Mouse (Mus musculus): Measurements from ENCODE around the gene Sdk1. TPM values are rescaled to one million over a fixed set of nuclear protein-coding genes. Genes with fewer than 3 reads are reported as not detected.

Gene Sdk1
- polyA plus RNA-seq, 1 experiment, result 1.6 TPM

- Histone ChIP-seq H3K27ac (ENCODE audit: insufficient read depth, low read length) (no peak overlapping the region), H3K9ac (ENCODE audit: low read depth, poor library complexity, severe bottlenecking) (no peak overlapping the region), H3K9me3 (replicated peaks; ENCODE audit: control insufficient read depth, insufficient read depth, low read length, poor library complexity, severe bottlenecking) (no peaks in the 10 kb centered on the region), H3K4me3 (ENCODE audit: low read depth, low read length) (no peak overlapping the region), H3K27me3 (ENCODE audit: control insufficient read depth, insufficient read depth, low read length, poor library complexity, severe bottlenecking) (no peaks in the 10 kb centered on the region), H3K4me1 (ENCODE audit: control insufficient read depth, insufficient read depth, low read length) (no peaks in the 10 kb centered on the region), H3K36me3 (ENCODE audit: control insufficient read depth, insufficient read depth, low read length, poor library complexity, severe bottlenecking) (no peaks in the 10 kb centered on the region)
- TF ChIP-seq EP300 (IDR thresholded peaks at IDR 0.05; ENCODE audit: insufficient read depth, low read depth, low read length) (no peak), POLR2A (IDR thresholded peaks at IDR 0.05; ENCODE audit: insufficient read depth, low read length) (no peak)
Measured at GRCm38 (mm10) chr5:142173636-142174035, 932.3 kb downstream of the Sdk1 start.

- TF ChIP-seq POLR2A (IDR thresholded peaks at IDR 0.05; ENCODE audit: insufficient read depth, low read length), result no peak
- TF ChIP-seq EP300 (IDR thresholded peaks at IDR 0.05; ENCODE audit: insufficient read depth, low read depth, low read length), result no peak
- TF ChIP-seq CTCF (IDR thresholded peaks at IDR 0.05; ENCODE audit: low read depth, low read length), result no peak
- Histone ChIP-seq H3K9ac (ENCODE audit: low read depth, poor library complexity, severe bottlenecking) (no peak overlapping the region), H3K27me3 (ENCODE audit: control insufficient read depth, insufficient read depth, low read length, poor library complexity, severe bottlenecking) (no peaks in the 10 kb centered on the region), H3K4me1 (ENCODE audit: control insufficient read depth, insufficient read depth, low read length) (no peaks in the 10 kb centered on the region), H3K27ac (ENCODE audit: insufficient read depth, low read length) (no peak overlapping the region), H3K36me3 (ENCODE audit: control insufficient read depth, insufficient read depth, low read length, poor library complexity, severe bottlenecking) (no peaks in the 10 kb centered on the region), H3K4me3 (ENCODE audit: low read depth, low read length) (no peak overlapping the region), H3K9me3 (replicated peaks; ENCODE audit: control insufficient read depth, insufficient read depth, low read length, poor library complexity, severe bottlenecking) (no peaks in the 10 kb centered on the region)
Measured at GRCm38 (mm10) chr5:142178164-142178563, 936.9 kb downstream of the Sdk1 start.

GRCm38 (mm10) chr5:142179304-142179703, 938.0 kb downstream of the Sdk1 start:
- no peak overlapping the region for H3K9ac ChIP-seq (ENCODE audit: low read depth, poor library complexity, severe bottlenecking)
- H3K36me3 ChIP-seq (ENCODE audit: control insufficient read depth, insufficient read depth, low read length, poor library complexity, severe bottlenecking), result no peaks in the 10 kb centered on the region
- H3K4me3 ChIP-seq (ENCODE audit: low read depth, low read length), result no peak overlapping the region
- no peaks in the 10 kb centered on the region for H3K4me1 ChIP-seq (ENCODE audit: control insufficient read depth, insufficient read depth, low read length)
- no peak overlapping the region for H3K27ac ChIP-seq (ENCODE audit: insufficient read depth, low read length)
- no peaks in the 10 kb centered on the region for H3K9me3 ChIP-seq (replicated peaks; ENCODE audit: control insufficient read depth, insufficient read depth, low read length, poor library complexity, severe bottlenecking)
- TF ChIP-seq POLR2A (IDR thresholded peaks at IDR 0.05; ENCODE audit: insufficient read depth, low read length) (no peak), CTCF (IDR thresholded peaks at IDR 0.05; ENCODE audit: low read depth, low read length) (no peak), EP300 (IDR thresholded peaks at IDR 0.05; ENCODE audit: insufficient read depth, low read depth, low read length) (no peak)
- no peaks in the 10 kb centered on the region for H3K27me3 ChIP-seq (ENCODE audit: control insufficient read depth, insufficient read depth, low read length, poor library complexity, severe bottlenecking)

- H3K27me3 ChIP-seq (ENCODE audit: control insufficient read depth, insufficient read depth, low read length, poor library complexity, severe bottlenecking), result no peaks in the 10 kb centered on the region
- TF ChIP-seq POLR2A (IDR thresholded peaks at IDR 0.05; ENCODE audit: insufficient read depth, low read length), result no peak
- no peak for TF ChIP-seq EP300 (IDR thresholded peaks at IDR 0.05; ENCODE audit: insufficient read depth, low read depth, low read length)
- TF ChIP-seq CTCF (IDR thresholded peaks at IDR 0.05; ENCODE audit: low read depth, low read length), result no peak
- no peak overlapping the region for H3K27ac ChIP-seq (ENCODE audit: insufficient read depth, low read length)
- no peak overlapping the region for H3K9ac ChIP-seq (ENCODE audit: low read depth, poor library complexity, severe bottlenecking)
- H3K4me3 ChIP-seq (ENCODE audit: low read depth, low read length), result no peak overlapping the region
- H3K36me3 ChIP-seq (ENCODE audit: control insufficient read depth, insufficient read depth, low read length, poor library complexity, severe bottlenecking), result no peaks in the 10 kb centered on the region
- no peaks in the 10 kb centered on the region for H3K9me3 ChIP-seq (replicated peaks; ENCODE audit: control insufficient read depth, insufficient read depth, low read length, poor library complexity, severe bottlenecking)
- no peaks in the 10 kb centered on the region for H3K4me1 ChIP-seq (ENCODE audit: control insufficient read depth, insufficient read depth, low read length)
Measured at GRCm38 (mm10) chr5:142181862-142182261, 940.6 kb downstream of the Sdk1 start.

DNA sequence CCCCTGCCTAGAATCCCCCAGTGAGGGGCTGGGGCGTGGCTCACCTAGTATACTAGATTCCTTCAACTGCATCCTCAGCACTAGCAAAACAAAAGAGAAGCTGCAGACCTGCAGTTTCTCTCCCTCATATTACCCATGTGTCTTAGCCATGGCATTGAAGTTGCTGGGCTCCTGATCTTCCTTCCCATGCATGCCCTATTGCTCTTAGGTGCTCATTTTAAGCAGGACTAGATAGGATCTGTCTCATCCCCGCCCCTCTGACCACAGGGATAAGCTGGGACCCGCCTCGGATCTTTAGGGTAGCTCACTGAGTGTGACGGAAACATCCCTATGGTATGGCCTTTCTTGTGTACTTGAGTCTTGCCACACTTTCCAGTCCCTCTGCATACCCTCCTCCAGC, 947.5 kb downstream of the Sdk1 start:
- Histone ChIP-seq H3K36me3 (ENCODE audit: control insufficient read depth, insufficient read depth, low read length, poor library complexity, severe bottlenecking) (no peaks in the 10 kb centered on the region), H3K9me3 (replicated peaks; ENCODE audit: control insufficient read depth, insufficient read depth, low read length, poor library complexity, severe bottlenecking) (no peaks in the 10 kb centered on the region; the same call in 1 of the 2 replicates), H3K4me3 (ENCODE audit: low read depth, low read length) (no peak overlapping the region), H3K27me3 (ENCODE audit: control insufficient read depth, insufficient read depth, low read length, poor library complexity, severe bottlenecking) (no peaks in the 10 kb centered on the region), H3K4me1 (ENCODE audit: control insufficient read depth, insufficient read depth, low read length) (no peaks in the 10 kb centered on the region), H3K9ac (ENCODE audit: low read depth, poor library complexity, severe bottlenecking) (no peak overlapping the region), H3K27ac (ENCODE audit: insufficient read depth, low read length) (no peak overlapping the region)
- TF ChIP-seq EP300 (IDR thresholded peaks at IDR 0.05; ENCODE audit: insufficient read depth, low read depth, low read length) (no peak), POLR2A (IDR thresholded peaks at IDR 0.05; ENCODE audit: insufficient read depth, low read length) (no peak), CTCF (IDR thresholded peaks at IDR 0.05; ENCODE audit: low read depth, low read length) (no peak)

DNA sequence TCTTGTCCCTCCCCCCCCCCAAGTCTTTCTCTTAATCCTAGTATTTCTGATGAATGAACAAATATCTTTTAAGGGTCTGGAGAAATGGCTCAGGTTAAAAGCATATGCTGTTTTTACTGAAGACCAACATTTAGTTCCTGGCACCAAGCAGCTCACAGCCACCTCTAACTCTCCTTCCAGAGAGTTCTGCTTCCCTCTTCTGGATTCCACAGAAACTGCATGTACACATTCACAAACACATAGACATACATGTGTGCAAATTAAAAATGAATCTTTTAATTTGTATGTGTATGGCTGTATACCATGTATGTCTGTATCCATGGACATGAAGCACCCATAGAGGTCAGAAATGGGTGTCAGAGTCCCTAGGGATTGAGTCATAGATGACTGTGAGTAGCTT, 968.6 kb downstream of the Sdk1 start:
- Histone ChIP-seq H3K27me3 (ENCODE audit: control insufficient read depth, insufficient read depth, low read length, poor library complexity, severe bottlenecking) (no peaks in the 10 kb centered on the region), H3K4me3 (ENCODE audit: low read depth, low read length) (no peak overlapping the region), H3K4me1 (ENCODE audit: control insufficient read depth, insufficient read depth, low read length) (no peaks in the 10 kb centered on the region), H3K36me3 (ENCODE audit: control insufficient read depth, insufficient read depth, low read length, poor library complexity, severe bottlenecking) (no peaks in the 10 kb centered on the region), H3K9ac (ENCODE audit: low read depth, poor library complexity, severe bottlenecking) (no peak overlapping the region), H3K9me3 (replicated peaks; ENCODE audit: control insufficient read depth, insufficient read depth, low read length, poor library complexity, severe bottlenecking) (no peaks in the 10 kb centered on the region), H3K27ac (ENCODE audit: insufficient read depth, low read length) (no peak overlapping the region)
- TF ChIP-seq EP300 (IDR thresholded peaks at IDR 0.05; ENCODE audit: insufficient read depth, low read depth, low read length), result no peak
- TF ChIP-seq CTCF (IDR thresholded peaks at IDR 0.05; ENCODE audit: low read depth, low read length), result no peak
- no peak for TF ChIP-seq POLR2A (IDR thresholded peaks at IDR 0.05; ENCODE audit: insufficient read depth, low read length)
